ENCODE assay signal across 9 mouse cellular contexts in the genomic region with DNA sequence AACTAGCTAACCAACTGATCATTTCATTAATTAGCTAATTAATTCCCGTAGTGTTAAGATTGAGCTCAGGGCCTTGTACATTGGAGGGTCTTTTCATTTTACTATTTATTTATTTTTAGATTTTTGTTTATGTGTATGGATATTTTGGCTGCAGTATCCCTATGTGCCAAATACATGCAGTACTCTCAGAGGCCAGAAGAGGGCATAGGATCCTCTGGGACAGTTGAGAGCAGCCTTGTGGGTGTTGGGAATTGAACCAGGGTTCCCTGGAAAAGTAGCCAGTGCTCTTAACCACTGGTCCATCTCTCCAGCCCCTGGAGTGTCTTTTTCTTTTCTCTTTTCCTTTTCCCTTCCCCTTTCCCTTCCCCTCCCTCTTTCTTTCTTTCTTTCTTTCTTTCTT. TPM values are rescaled to one million over a fixed set of nuclear protein-coding genes. Genes with fewer than 3 reads are reported as not detected.
DNase-seq lines count a peak whose midpoint lies in the region; ATAC-seq and TF ChIP-seq lines count a peak whose summit lies in the region.
"Had no signal": no experiment of that assay in that cellular context is flagged by ENCODE, and none has a peak within 500 bp of the region (broad histone marks: within the 10 kb centered on the region; RNA-seq: fewer than 3 reads in every experiment).

No protein-coding gene starts in this region.

- WGBS in forebrain, postnatal 0 days: 65% methylated on average over 1 of the region's 1 CpGs
- WGBS in forebrain, embryonic 11.5 days: 53% methylated on average over 1 of the region's 1 CpGs
- WGBS in bone marrow, adult 2 months: 65% methylated on average over 1 of the region's 1 CpGs
- WGBS in limb, embryonic 10.5 days: 63% methylated on average over 1 of the region's 1 CpGs

- H3K9ac ChIP-seq in forebrain, postnatal 0 days: no peak overlapping the region
- no peak overlapping the region for H3K9ac ChIP-seq in forebrain, embryonic 11.5 days (ENCODE audit: low read length)
- H3K9ac ChIP-seq: limb, embryonic 13.5 days had no signal

- TF ChIP-seq POLR2A in bone marrow, adult 2 months (IDR thresholded peaks at IDR 0.05; ENCODE audit: borderline replicate concordance, control insufficient read depth, low read depth, low read length): no peak

- H3K4me3 ChIP-seq in forebrain, postnatal 0 days (ENCODE audit: low read depth, low read length): no peak overlapping the region
- H3K4me3 ChIP-seq in forebrain, embryonic 11.5 days (ENCODE audit: low read depth, low read length): no peak overlapping the region
- H3K4me3 ChIP-seq in bone marrow, adult 2 months (replicated peaks; ENCODE audit: control insufficient read depth, low read depth, low read length): no peak overlapping the region
- no peak overlapping the region for H3K4me3 ChIP-seq in limb, embryonic 10.5 days
- H3K4me3 ChIP-seq: limb, embryonic 13.5 days had no signal

- H3K36me3 ChIP-seq in forebrain, postnatal 0 days (ENCODE audit: insufficient read depth): no peaks in the 10 kb centered on the region
- H3K36me3 ChIP-seq in forebrain, embryonic 11.5 days (ENCODE audit: control insufficient read depth, insufficient read depth, low read length): no peaks in the 10 kb centered on the region
- no peaks in the 10 kb centered on the region for H3K36me3 ChIP-seq in limb, embryonic 10.5 days
- H3K36me3 ChIP-seq: limb, embryonic 13.5 days had no signal

- no peak overlapping the region for H3K4me2 ChIP-seq in forebrain, postnatal 0 days (ENCODE audit: low read depth)
- no peak overlapping the region for H3K4me2 ChIP-seq in forebrain, embryonic 11.5 days (ENCODE audit: low read depth, low read length, severe bottlenecking)
- H3K4me2 ChIP-seq: limb, embryonic 13.5 days had no signal

- no peak for ATAC-seq in forebrain, postnatal 0 days
- ATAC-seq in forebrain, embryonic 11.5 days (replicated peaks; ENCODE audit: low FRiP score): no peak

- peak; percentile 31; the same call in 1 of the 2 replicates for TF ChIP-seq CTCF in forebrain, postnatal 0 days (IDR thresholded peaks at IDR 0.05; ENCODE audit: low read depth)
- TF ChIP-seq CTCF in bone marrow, adult 2 months (IDR thresholded peaks at IDR 0.05; ENCODE audit: control insufficient read depth, insufficient read depth, low read length): peak; percentile 35

- no peak for DNase-seq in forebrain, postnatal 0 days
- no peak for DNase-seq in forebrain, embryonic 11.5 days (ENCODE audit: low spot score)
- peak; percentile 61 for DNase-seq in 416B (ENCODE audit: low read depth)
- peak; percentile 44 for DNase-seq in limb, embryonic 10.5 days (ENCODE audit: low spot score)
- DNase-seq in right cerebral cortex, adult 18-20 months: no peak
- no peak for DNase-seq in cerebellum, postnatal 4 days (ENCODE audit: low spot score in 2 of 2)
- DNase-seq in cerebellum, adult 9-11 months: no peak

- H3K9me3 ChIP-seq in forebrain, postnatal 0 days (ENCODE audit: low read length): no peaks in the 10 kb centered on the region
- no peaks in the 10 kb centered on the region for H3K9me3 ChIP-seq in forebrain, embryonic 11.5 days (ENCODE audit: control insufficient read depth, low read length)
- H3K9me3 ChIP-seq in limb, embryonic 10.5 days (replicated peaks): no peaks in the 10 kb centered on the region
- H3K9me3 ChIP-seq: limb, embryonic 13.5 days had no signal

- H3K4me1 ChIP-seq in forebrain, postnatal 0 days (ENCODE audit: insufficient read depth): no peaks in the 10 kb centered on the region
- no peaks in the 10 kb centered on the region for H3K4me1 ChIP-seq in forebrain, embryonic 11.5 days (replicated peaks; ENCODE audit: control insufficient read depth, insufficient read depth, low read length)
- peaks cover 5% of the 10 kb centered on the region; the same call in 1 of the 2 replicates for H3K4me1 ChIP-seq in bone marrow, adult 2 months (ENCODE audit: control insufficient read depth, insufficient read depth, low read length)
- H3K4me1 ChIP-seq in limb, embryonic 10.5 days: peaks cover 8% of the 10 kb centered on the region; the same call in 1 of the 2 replicates
- H3K4me1 ChIP-seq: limb, embryonic 13.5 days had no signal

- H3K27ac ChIP-seq in forebrain, postnatal 0 days (ENCODE audit: low read depth, low read length): no peak overlapping the region
- H3K27ac ChIP-seq in forebrain, embryonic 11.5 days (ENCODE audit: low read depth, low read length): no peak overlapping the region
- no peak overlapping the region for H3K27ac ChIP-seq in bone marrow, adult 2 months (ENCODE audit: control insufficient read depth, insufficient read depth, low read depth, low read length, poor library complexity)
- no peak overlapping the region for H3K27ac ChIP-seq in limb, embryonic 10.5 days
- H3K27ac ChIP-seq: limb, embryonic 13.5 days had no signal

- H3K27me3 ChIP-seq in forebrain, postnatal 0 days (ENCODE audit: insufficient read depth, low read length): no peaks in the 10 kb centered on the region
- no peaks in the 10 kb centered on the region for H3K27me3 ChIP-seq in forebrain, embryonic 11.5 days (ENCODE audit: control insufficient read depth, insufficient read depth, low read length)
- H3K27me3 ChIP-seq in limb, embryonic 10.5 days (ENCODE audit: low read depth, poor library complexity, severe bottlenecking): 0 out of 2 replicates have a peak, but pooled peaks cover 5% of the 10 kb centered on the region
- H3K27me3 ChIP-seq: limb, embryonic 13.5 days had no signal

RNA-seq across cellular contexts. Expression of a gene that starts 12.1 kb away (rescaled TPM):
- total RNA-seq in forebrain, postnatal 0 days (2014; rRNA removed): 0.33 and 0.46 TPM in 2 replicates
- 0.21 TPM in 1 of 2 replicates, not detected in the other for polyA plus RNA-seq in forebrain, postnatal 0 days (2015; fragmentation: Nextera tagmentation; extraction: Ambion mirVana)
- polyA plus RNA-seq in forebrain, embryonic 11.5 days (2014; fragmentation: Nextera tagmentation; extraction: Ambion mirVana): 3.6 and 3.9 TPM in 2 replicates
- polyA plus RNA-seq in bone marrow, adult 2 months (2011; ENCODE audit: insufficient read depth, insufficient read length, low replicate concordance, missing spikeins): 330 and 630 TPM in 2 replicates
- 2.8 and 4.0 TPM in 2 replicates for polyA plus RNA-seq in limb, embryonic 10.5 days (2016; fragmentation: Nextera tagmentation; extraction: Ambion mirVana)

RNA-seq across cellular contexts. Expression of a gene that starts 22.6 kb away (rescaled TPM):
- total RNA-seq in forebrain, postnatal 0 days (2014; rRNA removed): 0.46 and 1.1 TPM in 2 replicates
- polyA plus RNA-seq in forebrain, postnatal 0 days (2015; fragmentation: Nextera tagmentation; extraction: Ambion mirVana): 0.62 and 1.3 TPM in 2 replicates
- 0.28 and 1.0 TPM in 2 replicates for polyA plus RNA-seq in forebrain, embryonic 11.5 days (2014; fragmentation: Nextera tagmentation; extraction: Ambion mirVana)
- polyA plus RNA-seq in bone marrow, adult 2 months (2011; ENCODE audit: insufficient read depth, insufficient read length, low replicate concordance, missing spikeins): not detected in 2 replicates
- not detected in 2 replicates for polyA plus RNA-seq in limb, embryonic 10.5 days (2016; fragmentation: Nextera tagmentation; extraction: Ambion mirVana)

RNA-seq across cellular contexts. Expression of a gene that starts 45.1 kb away (rescaled TPM):
- total RNA-seq in forebrain, postnatal 0 days (2014; rRNA removed): 119 and 199 TPM in 2 replicates
- 10.5 and 20.1 TPM in 2 replicates for polyA plus RNA-seq in forebrain, postnatal 0 days (2015; fragmentation: Nextera tagmentation; extraction: Ambion mirVana)
- 18.8 and 19.9 TPM in 2 replicates for polyA plus RNA-seq in forebrain, embryonic 11.5 days (2014; fragmentation: Nextera tagmentation; extraction: Ambion mirVana)
- 18.0 and 50.9 TPM in 2 replicates for polyA plus RNA-seq in bone marrow, adult 2 months (2011; ENCODE audit: insufficient read depth, insufficient read length, low replicate concordance, missing spikeins)
- 0.74 and 2.9 TPM in 2 replicates for polyA plus RNA-seq in limb, embryonic 10.5 days (2016; fragmentation: Nextera tagmentation; extraction: Ambion mirVana)

RNA-seq across cellular contexts. Expression of a gene that starts 47.6 kb away (rescaled TPM):
- total RNA-seq in forebrain, postnatal 0 days (2014; rRNA removed): 6.8 and 11.1 TPM in 2 replicates
- 6.1 and 8.8 TPM in 2 replicates for polyA plus RNA-seq in forebrain, postnatal 0 days (2015; fragmentation: Nextera tagmentation; extraction: Ambion mirVana)
- polyA plus RNA-seq in forebrain, embryonic 11.5 days (2014; fragmentation: Nextera tagmentation; extraction: Ambion mirVana): 15.6 and 17.2 TPM in 2 replicates
- polyA plus RNA-seq in bone marrow, adult 2 months (2011; ENCODE audit: insufficient read depth, insufficient read length, low replicate concordance, missing spikeins): 3.9 and 10.2 TPM in 2 replicates
- 18.0 TPM in 2 replicates for polyA plus RNA-seq in limb, embryonic 10.5 days (2016; fragmentation: Nextera tagmentation; extraction: Ambion mirVana)

Comparison
In these comparisons a context has a peak if more than half of its experiments do, and no peak if none do; other contexts are left out.
1. DNase-seq: peak in 416B (single experiment) and limb, embryonic 10.5 days (single experiment); none in forebrain, postnatal 0 days (single experiment), forebrain, embryonic 11.5 days (single experiment), right cerebral cortex, adult 18-20 months (single experiment), cerebellum, postnatal 4 days (0 of 2) and cerebellum, adult 9-11 months (single experiment).
2. RNA of a gene that starts 12.1 kb away (polyA plus RNA-seq): 330 to 630 TPM in bone marrow, adult 2 months; 2.8 to 4.0 TPM in limb, embryonic 10.5 days, 3.6 to 3.9 TPM in forebrain, embryonic 11.5 days and 0.21 TPM in forebrain, postnatal 0 days; every median in the first group is over 10 times any median in the second.